Mouse (Mus musculus): ENCODE data around the gene Fkbpl. TPM values are rescaled to one million over a fixed set of nuclear protein-coding genes. Genes with fewer than 3 reads are reported as not detected.

Gene Fkbpl
- total and polyA plus RNA-seq, 3 experiments = 6.4 to 7.0 TPM; not detected in 1

DNA sequence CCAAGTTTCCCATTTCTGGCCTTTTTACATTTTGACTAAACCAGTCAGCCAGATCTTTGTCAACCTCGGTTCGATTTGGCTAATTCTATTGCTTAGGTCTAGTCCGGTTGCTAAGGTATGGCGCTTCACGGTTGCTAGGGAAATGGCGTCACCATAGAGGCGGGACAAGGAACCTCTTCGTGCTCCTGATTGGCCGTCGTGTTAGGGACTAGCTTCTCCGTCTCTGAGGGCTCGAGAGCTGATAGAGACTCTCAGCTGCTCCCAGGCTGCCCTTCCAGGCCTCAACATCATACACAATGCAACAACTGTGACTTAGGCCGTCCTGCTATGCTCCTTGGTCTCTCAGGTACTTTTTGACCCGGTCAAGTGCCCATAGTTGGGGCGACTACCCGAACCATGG is at the start of gene Fkbpl (continued):
- peak; percentile 46; the same call in 1 of the 2 replicates for TF ChIP-seq NELFE (IDR thresholded peaks at IDR 0.05; ENCODE audit: low read depth, low read length)
- TF ChIP-seq BHLHE40 (IDR thresholded peaks at IDR 0.05; ENCODE audit: borderline replicate concordance, low read depth, low read length) = no peak

DNA sequence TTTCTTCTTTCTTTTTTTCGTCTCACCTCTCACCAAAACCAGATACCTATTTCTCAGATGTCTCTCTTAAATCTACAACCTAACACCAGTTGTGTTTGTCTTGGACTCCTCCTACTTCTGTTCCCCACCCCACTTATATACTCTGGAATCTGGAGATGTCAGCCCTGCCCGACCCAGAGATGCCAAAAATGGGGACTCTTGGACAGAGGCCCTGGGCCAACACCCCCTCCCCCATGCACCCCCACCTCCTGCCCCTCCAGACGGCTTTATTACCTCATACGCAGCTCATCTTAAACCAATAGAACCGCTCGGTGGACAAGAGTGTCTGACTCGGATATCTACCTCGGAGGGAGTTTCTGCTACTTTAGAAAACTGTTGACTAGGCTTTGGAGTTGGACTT is 48.5 kb upstream of the Fkbpl start:
- H3K4me1 ChIP-seq (ENCODE audit: control insufficient read depth in 1 of 2, insufficient read depth in 2 of 2, low read length in 2 of 2) = peaks cover 3 to 17% of the 10 kb centered on the region in 2 experiments
- TF ChIP-seq ZMIZ1 (IDR thresholded peaks at IDR 0.05; ENCODE audit: low read depth, low read length) = no peak
- no peak for TF ChIP-seq CTCF (IDR thresholded peaks at IDR 0.05 in 2 of 3, conservative IDR thresholded peaks at IDR 0.05 in 1 of 3; ENCODE audit: control insufficient read depth in 1 of 3, insufficient read depth in 1 of 3, low read depth in 2 of 3, low read length in 3 of 3, poor library complexity in 1 of 3, severe bottlenecking in 1 of 3)
- no peak for TF ChIP-seq TBP (IDR thresholded peaks at IDR 0.05; ENCODE audit: low read depth, low read length)
- TF ChIP-seq GABPA (IDR thresholded peaks at IDR 0.05; ENCODE audit: low read depth, low read length) = no peak
- no peak for TF ChIP-seq USF1 (IDR thresholded peaks at IDR 0.05; ENCODE audit: low read depth, low read length)
- no peaks in the 10 kb centered on the region for H3K27me3 ChIP-seq (ENCODE audit: control insufficient read depth in 1 of 2, insufficient read depth in 2 of 2, low read length in 2 of 2)
- H3K27ac ChIP-seq (ENCODE audit: control insufficient read depth, low read depth, low read length) = no peak overlapping the region
- no peak for DNase-seq (ENCODE audit: low read depth, low spot score)
- no peak overlapping the region for H3K4me3 ChIP-seq (ENCODE audit: control insufficient read depth in 1 of 2, insufficient read depth in 1 of 2, low read depth in 2 of 2, low read length in 2 of 2)
- H3K36me3 ChIP-seq (ENCODE audit: control insufficient read depth in 1 of 2, insufficient read depth in 2 of 2, low read length in 2 of 2) = peaks cover 0 to 8% of the 10 kb centered on the region in 2 experiments; a peak in 3 of 4 replicates
- H3K9me3 ChIP-seq (replicated peaks; ENCODE audit: insufficient read depth, low read length) = no peaks in the 10 kb centered on the region
- no peak overlapping the region for H3K9ac ChIP-seq (ENCODE audit: control insufficient read depth, low read depth, low read length, poor library complexity, severe bottlenecking)
- peaks cover 7% of the 10 kb centered on the region for H3K79me2 ChIP-seq (ENCODE audit: control insufficient read depth, insufficient read depth, low read length, poor library complexity)

GRCm38 (mm10) chr17:34597566-34598095 is 46.9 kb upstream of the Fkbpl start, which contains the start of gene Ager:
Gene Ager, plus strand, starts transcription at chr17:34597862.
- no peak for TF ChIP-seq RCOR1 (IDR thresholded peaks at IDR 0.05; ENCODE audit: low read depth, low read length)
- no peak for TF ChIP-seq USF2 (IDR thresholded peaks at IDR 0.05; ENCODE audit: borderline replicate concordance in 1 of 2, insufficient read depth in 1 of 2, low read depth in 1 of 2, low read length in 2 of 2)
- no peak for TF ChIP-seq JUND (IDR thresholded peaks at IDR 0.05; ENCODE audit: low read depth, low read length)
- TF ChIP-seq MYB (IDR thresholded peaks at IDR 0.05; ENCODE audit: low read depth, low read length) = no peak
- TF ChIP-seq BHLHE40 (IDR thresholded peaks at IDR 0.05; ENCODE audit: borderline replicate concordance, low read depth, low read length) = no peak
- TF ChIP-seq GABPA (IDR thresholded peaks at IDR 0.05; ENCODE audit: low read depth, low read length) = no peak
- no peak for TF ChIP-seq CHD1 (IDR thresholded peaks at IDR 0.05; ENCODE audit: low read depth, low read length)
- no peak for TF ChIP-seq ZC3H11A (IDR thresholded peaks at IDR 0.05; ENCODE audit: low read depth, low read length)
- TF ChIP-seq E2F4 (IDR thresholded peaks at IDR 0.05; ENCODE audit: borderline replicate concordance, low read depth, low read length) = no peak
- no peak for TF ChIP-seq USF1 (IDR thresholded peaks at IDR 0.05; ENCODE audit: low read depth, low read length)
- TF ChIP-seq TCF12 (IDR thresholded peaks at IDR 0.05; ENCODE audit: low read depth, low read length) = no peak
- no peak for TF ChIP-seq TBP (IDR thresholded peaks at IDR 0.05; ENCODE audit: low read depth, low read length)
- no peak for TF ChIP-seq ZNF384 (IDR thresholded peaks at IDR 0.05; ENCODE audit: low read depth, low read length)
- TF ChIP-seq ETS1 (IDR thresholded peaks at IDR 0.05; ENCODE audit: low read depth, low read length) = no peak
- TF ChIP-seq SIN3A (IDR thresholded peaks at IDR 0.05; ENCODE audit: low read length) = no peak
- TF ChIP-seq MAX (IDR thresholded peaks at IDR 0.05; ENCODE audit: low read length) = no peak
- H3K9ac ChIP-seq (ENCODE audit: control insufficient read depth, low read depth, low read length, poor library complexity, severe bottlenecking) = no peak within 1 kb of the TSS; the same call in 1 of the 2 replicates

More at GRCm38 (mm10) chr17:34597566-34598095, 46.9 kb upstream of the Fkbpl start, which contains the start of gene Ager:
- Histone ChIP-seq H3K36me3 (ENCODE audit: control insufficient read depth in 1 of 2, insufficient read depth in 2 of 2, low read length in 2 of 2) (peaks cover 0 to 4% of the 10 kb centered on the region in 2 experiments; a peak in 3 of 4 replicates), H3K4me1 (ENCODE audit: control insufficient read depth in 1 of 2, insufficient read depth in 2 of 2, low read length in 2 of 2) (peaks cover 0 to 16% of the 10 kb centered on the region in 2 experiments), H3K9me3 (replicated peaks; ENCODE audit: insufficient read depth, low read length) (no peaks in the 10 kb centered on the region), H3K79me2 (ENCODE audit: control insufficient read depth, insufficient read depth, low read length, poor library complexity) (peaks cover 9% of the 10 kb centered on the region), H3K4me3 (ENCODE audit: control insufficient read depth in 1 of 2, insufficient read depth in 1 of 2, low read depth in 2 of 2, low read length in 2 of 2) (no peak within 1 kb of the TSS), H3K27ac (ENCODE audit: control insufficient read depth, low read depth, low read length) (no peak within 1 kb of the TSS), H3K27me3 (ENCODE audit: control insufficient read depth in 1 of 2, insufficient read depth in 2 of 2, low read length in 2 of 2) (no peaks in the 10 kb centered on the region)
- DNase-seq (ENCODE audit: low read depth, low spot score) = no peak
